Mouse (Mus musculus): Measurements from ENCODE around the gene Abhd16b.

DNA sequence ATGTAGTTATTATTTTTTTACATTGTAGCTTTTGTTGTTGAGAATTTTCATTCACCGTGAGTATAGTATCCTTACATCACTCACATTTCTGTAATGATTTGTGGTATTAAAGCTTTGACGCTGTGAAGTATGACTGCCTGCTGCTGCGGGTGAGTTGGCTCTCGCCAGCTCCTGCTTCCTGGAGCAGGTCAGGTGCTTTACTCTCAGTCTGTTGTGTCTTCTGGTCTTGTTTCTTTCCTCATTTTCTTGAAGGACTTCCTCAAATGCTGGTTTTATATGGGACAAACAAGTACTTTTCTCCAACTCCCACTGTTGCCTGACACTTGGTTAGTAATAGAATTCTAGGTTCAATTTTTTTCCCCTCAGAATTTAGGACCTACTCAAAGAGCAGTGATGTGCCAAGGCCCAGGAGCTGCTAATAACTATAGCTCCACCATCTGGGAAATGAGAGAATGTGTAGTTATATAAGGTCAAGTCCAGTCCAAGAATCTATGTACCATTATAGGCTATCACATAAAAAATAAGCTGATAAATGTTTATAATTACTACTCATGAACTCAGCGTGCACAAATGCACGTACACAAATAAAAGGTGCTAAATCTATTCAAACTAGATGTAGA is 48.9 kb downstream of the Abhd16b start:
- TF ChIP-seq POLR2A (IDR thresholded peaks at IDR 0.05; ENCODE audit: borderline replicate concordance, insufficient read depth, low read length) (no peak), CTCF (IDR thresholded peaks at IDR 0.05; ENCODE audit: borderline replicate concordance, insufficient read depth, low read depth, low read length) (no peak)
